Mouse (Mus musculus) testis, adult 2 months (tissue): ENCODE measurements at regions not wholly inside any gene's neighbourhood (a gene's known extent, or its start where the extent isn't known, plus 50 kb on each side); places are given as distances from the start of the nearest gene placed in this dataset.

Experiments
- CTCF ChIP-seq: fragments of 200-500 bp; IDR thresholded peaks from 2 replicates; pipeline ENCODE4 v1.5.1; 2012; ENCODE audit warnings: low read depth, mild to moderate bottlenecking, inconsistent platforms, low read length, moderate library complexity; ENCODE audit not compliant: control insufficient read depth, insufficient read depth, insufficient replicate concordance
- POLR2A ChIP-seq: fragments of 200-500 bp; IDR thresholded peaks from 2 replicates; pipeline ENCODE4 v1.6.1; 2012; ENCODE audit warnings: low read depth, mild to moderate bottlenecking, inconsistent platforms, low read length, moderate library complexity; ENCODE audit not compliant: control insufficient read depth

GRCm38 (mm10) chr14:25181406-25181805, 277.6 kb upstream of the Zmiz1 start:
- TF ChIP-seq CTCF, result no peak
- no peak for TF ChIP-seq POLR2A
